Mouse (Mus musculus): ENCODE measurements at regions not wholly inside any gene's neighbourhood (a gene's known extent, or its start where the extent isn't known, plus 50 kb on each side); places are given as distances from the start of the nearest gene placed in this dataset.

DNA sequence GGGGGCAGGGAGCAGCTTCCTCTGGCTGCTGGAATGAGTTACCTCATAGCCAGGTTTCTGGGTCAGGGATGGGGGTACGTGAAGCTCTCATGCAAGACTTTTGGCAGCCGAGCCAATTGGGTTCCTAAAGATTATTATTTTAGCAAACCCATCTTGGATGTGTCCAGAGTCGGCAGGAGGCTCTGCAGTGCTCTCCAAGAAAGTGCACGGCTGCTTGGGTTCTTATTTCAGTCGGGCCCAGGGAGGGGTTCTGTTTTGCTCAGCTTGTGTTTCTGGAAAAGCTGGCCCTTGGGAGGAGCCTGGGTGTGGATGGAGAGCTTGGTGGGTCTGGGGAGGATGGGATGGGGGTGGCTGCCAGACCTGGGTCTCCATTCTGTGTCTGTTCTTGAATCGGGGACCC lies 70.8 kb downstream of the Gm26897 start:
- Histone ChIP-seq H3K4me2 (no peak overlapping the region), H3K4me1 (replicated peaks; ENCODE audit: control insufficient read depth, insufficient read depth, low read length) (no peaks in the 10 kb centered on the region; the same call in 1 of the 2 replicates), H3K27me3 (replicated peaks; ENCODE audit: control insufficient read depth, insufficient read depth, low read length) (no peaks in the 10 kb centered on the region; the same call in 1 of the 2 replicates), H3K9me3 (ENCODE audit: control insufficient read depth, low read length) (no peaks in the 10 kb centered on the region), H3K4me3 (ENCODE audit: low read depth, low read length) (no peak overlapping the region), H3K36me3 (ENCODE audit: control insufficient read depth, insufficient read depth, low read length) (no peaks in the 10 kb centered on the region), H3K27ac (ENCODE audit: low read depth, low read length) (no peak overlapping the region), H3K9ac (ENCODE audit: low read depth, low read length) (no peak overlapping the region)
- ATAC-seq (replicated peaks; ENCODE audit: low FRiP score) (no peak), DNase-seq (ENCODE audit: low spot score) (no peak)
- WGBS: 68% methylated on average over 6 of the region's 6 CpGs

GRCm38 (mm10) chr5:111805150-111805549 lies 71.4 kb downstream of the Gm26897 start:
- Histone ChIP-seq H3K27ac (ENCODE audit: low read depth, low read length) (no peak overlapping the region), H3K4me1 (replicated peaks; ENCODE audit: control insufficient read depth, insufficient read depth, low read length) (no peaks in the 10 kb centered on the region; the same call in 1 of the 2 replicates), H3K4me2 (no peak overlapping the region), H3K36me3 (ENCODE audit: control insufficient read depth, insufficient read depth, low read length) (no peaks in the 10 kb centered on the region), H3K27me3 (replicated peaks; ENCODE audit: control insufficient read depth, insufficient read depth, low read length) (no peaks in the 10 kb centered on the region; the same call in 1 of the 2 replicates), H3K4me3 (ENCODE audit: low read depth, low read length) (no peak overlapping the region), H3K9me3 (ENCODE audit: control insufficient read depth, low read length) (no peaks in the 10 kb centered on the region), H3K9ac (ENCODE audit: low read depth, low read length) (no peak overlapping the region)
- 53% methylated on average over 7 of the region's 7 CpGs for WGBS
- no peak for DNase-seq (ENCODE audit: low spot score)
- ATAC-seq (replicated peaks; ENCODE audit: low FRiP score): no peak

- WGBS: 46% methylated on average over 17 of the region's 17 CpGs
- no peak for DNase-seq (ENCODE audit: low spot score)
- no peaks in the 10 kb centered on the region; the same call in 1 of the 2 replicates for H3K27me3 ChIP-seq (replicated peaks; ENCODE audit: control insufficient read depth, insufficient read depth, low read length)
- H3K9ac ChIP-seq (ENCODE audit: low read depth, low read length): no peak overlapping the region
- H3K4me3 ChIP-seq (ENCODE audit: low read depth, low read length): no peak overlapping the region
- ATAC-seq (replicated peaks; ENCODE audit: low FRiP score): no peak
- no peaks in the 10 kb centered on the region; the same call in 1 of the 2 replicates for H3K4me1 ChIP-seq (replicated peaks; ENCODE audit: control insufficient read depth, insufficient read depth, low read length)
- H3K27ac ChIP-seq (ENCODE audit: low read depth, low read length): no peak overlapping the region
- no peaks in the 10 kb centered on the region for H3K36me3 ChIP-seq (ENCODE audit: control insufficient read depth, insufficient read depth, low read length)
- H3K4me2 ChIP-seq: no peak overlapping the region
- no peaks in the 10 kb centered on the region for H3K9me3 ChIP-seq (ENCODE audit: control insufficient read depth, low read length)
Measured at GRCm38 (mm10) chr5:111805761-111806191, 72.1 kb downstream of the Gm26897 start.

DNA sequence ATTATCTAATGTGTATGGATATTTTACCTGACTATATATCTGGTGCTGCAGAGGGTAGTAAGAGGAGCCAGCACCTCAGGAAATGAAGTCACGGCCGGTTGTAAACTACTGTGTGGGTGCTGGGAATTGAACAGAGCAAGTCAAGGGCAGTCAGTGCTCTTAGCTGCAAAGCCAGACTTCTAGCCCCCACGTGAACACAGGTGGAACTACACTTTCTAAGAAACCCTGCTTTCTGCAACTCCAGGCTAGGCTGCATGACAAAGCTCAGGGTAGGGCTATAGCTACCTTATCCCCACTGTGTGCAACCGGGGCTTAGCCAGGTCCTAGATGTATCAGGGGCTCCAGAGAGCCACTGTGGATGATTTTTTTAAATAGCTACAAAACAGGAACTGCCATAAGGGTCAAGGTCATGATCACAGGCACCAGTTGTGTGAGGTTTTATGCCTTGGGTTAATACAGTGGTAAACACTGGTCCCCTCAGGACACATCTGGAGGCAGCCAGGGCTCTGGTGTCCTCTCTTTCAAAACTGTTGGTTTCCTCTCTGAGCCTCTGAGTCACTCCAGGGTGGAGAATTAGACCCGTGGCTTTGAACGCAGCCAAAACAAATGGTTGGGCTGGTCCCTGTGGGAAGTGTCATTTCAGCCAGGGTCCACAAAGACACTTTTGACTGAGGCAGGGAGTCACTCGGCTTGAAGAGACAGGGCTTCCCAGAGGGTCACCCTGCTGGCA lies 76.5 kb downstream of the Gm26897 start:
- H3K27ac ChIP-seq (ENCODE audit: low read depth, low read length): no peak overlapping the region
- no peak overlapping the region for H3K4me2 ChIP-seq
- ATAC-seq (replicated peaks; ENCODE audit: low FRiP score): no peak
- H3K4me1 ChIP-seq (replicated peaks; ENCODE audit: control insufficient read depth, insufficient read depth, low read length): no peaks in the 10 kb centered on the region; the same call in 1 of the 2 replicates
- H3K27me3 ChIP-seq (replicated peaks; ENCODE audit: control insufficient read depth, insufficient read depth, low read length): no peaks in the 10 kb centered on the region; the same call in 1 of the 2 replicates
- H3K9me3 ChIP-seq (ENCODE audit: control insufficient read depth, low read length): no peaks in the 10 kb centered on the region
- WGBS: 28% methylated on average over 7 of the region's 7 CpGs
- no peak overlapping the region for H3K9ac ChIP-seq (ENCODE audit: low read depth, low read length)
- no peaks in the 10 kb centered on the region for H3K36me3 ChIP-seq (ENCODE audit: control insufficient read depth, insufficient read depth, low read length)
- no peak for DNase-seq (ENCODE audit: low spot score)
- no peak overlapping the region for H3K4me3 ChIP-seq (ENCODE audit: low read depth, low read length)

DNA sequence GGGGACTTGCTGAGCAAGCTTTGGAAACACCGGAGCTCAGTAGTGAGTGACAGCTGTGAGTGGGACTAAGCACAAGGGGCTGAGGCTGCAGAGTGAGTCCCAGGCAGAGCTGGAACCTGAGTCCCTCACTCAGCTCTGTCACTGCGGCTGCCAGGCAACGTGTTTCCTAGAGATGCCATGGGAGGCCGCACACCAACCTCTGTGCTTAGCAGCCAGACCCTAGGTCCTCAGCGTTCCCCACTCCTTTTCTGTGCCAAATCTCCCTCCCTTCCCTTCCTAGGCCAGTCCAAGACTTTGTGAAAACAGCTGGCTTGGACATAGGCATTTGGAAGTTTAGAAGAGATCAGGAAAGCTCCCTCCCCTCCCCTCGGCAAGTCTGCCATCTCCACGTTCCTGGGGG lies 78.9 kb downstream of the Gm26897 start:
- Histone ChIP-seq H3K27ac (ENCODE audit: low read depth, low read length) (no peak overlapping the region), H3K27me3 (replicated peaks; ENCODE audit: control insufficient read depth, insufficient read depth, low read length) (no peaks in the 10 kb centered on the region), H3K4me3 (ENCODE audit: low read depth, low read length) (no peak overlapping the region), H3K4me1 (replicated peaks; ENCODE audit: control insufficient read depth, insufficient read depth, low read length) (no peaks in the 10 kb centered on the region), H3K36me3 (ENCODE audit: control insufficient read depth, insufficient read depth, low read length) (no peaks in the 10 kb centered on the region), H3K9me3 (ENCODE audit: control insufficient read depth, low read length) (no peaks in the 10 kb centered on the region), H3K9ac (ENCODE audit: low read depth, low read length) (no peak overlapping the region), H3K4me2 (no peak overlapping the region)
- WGBS: 56% methylated on average over 7 of the region's 7 CpGs
- DNase-seq (ENCODE audit: low spot score) (no peak), ATAC-seq (replicated peaks; ENCODE audit: low FRiP score) (no peak)

- Histone ChIP-seq H3K36me3 (ENCODE audit: control insufficient read depth, insufficient read depth, low read length) (no peaks in the 10 kb centered on the region), H3K9ac (ENCODE audit: low read depth, low read length) (no peak overlapping the region), H3K4me1 (replicated peaks; ENCODE audit: control insufficient read depth, insufficient read depth, low read length) (no peaks in the 10 kb centered on the region), H3K27me3 (replicated peaks; ENCODE audit: control insufficient read depth, insufficient read depth, low read length) (no peaks in the 10 kb centered on the region), H3K9me3 (ENCODE audit: control insufficient read depth, low read length) (no peaks in the 10 kb centered on the region), H3K4me3 (ENCODE audit: low read depth, low read length) (no peak overlapping the region), H3K4me2 (no peak overlapping the region), H3K27ac (ENCODE audit: low read depth, low read length) (no peak overlapping the region)
- ATAC-seq (replicated peaks; ENCODE audit: low FRiP score): no peak
- no peak for DNase-seq (ENCODE audit: low spot score)
- 79% methylated on average over 6 of the region's 6 CpGs for WGBS
Measured at GRCm38 (mm10) chr5:111813090-111813753, 79.5 kb downstream of the Gm26897 start.

DNA sequence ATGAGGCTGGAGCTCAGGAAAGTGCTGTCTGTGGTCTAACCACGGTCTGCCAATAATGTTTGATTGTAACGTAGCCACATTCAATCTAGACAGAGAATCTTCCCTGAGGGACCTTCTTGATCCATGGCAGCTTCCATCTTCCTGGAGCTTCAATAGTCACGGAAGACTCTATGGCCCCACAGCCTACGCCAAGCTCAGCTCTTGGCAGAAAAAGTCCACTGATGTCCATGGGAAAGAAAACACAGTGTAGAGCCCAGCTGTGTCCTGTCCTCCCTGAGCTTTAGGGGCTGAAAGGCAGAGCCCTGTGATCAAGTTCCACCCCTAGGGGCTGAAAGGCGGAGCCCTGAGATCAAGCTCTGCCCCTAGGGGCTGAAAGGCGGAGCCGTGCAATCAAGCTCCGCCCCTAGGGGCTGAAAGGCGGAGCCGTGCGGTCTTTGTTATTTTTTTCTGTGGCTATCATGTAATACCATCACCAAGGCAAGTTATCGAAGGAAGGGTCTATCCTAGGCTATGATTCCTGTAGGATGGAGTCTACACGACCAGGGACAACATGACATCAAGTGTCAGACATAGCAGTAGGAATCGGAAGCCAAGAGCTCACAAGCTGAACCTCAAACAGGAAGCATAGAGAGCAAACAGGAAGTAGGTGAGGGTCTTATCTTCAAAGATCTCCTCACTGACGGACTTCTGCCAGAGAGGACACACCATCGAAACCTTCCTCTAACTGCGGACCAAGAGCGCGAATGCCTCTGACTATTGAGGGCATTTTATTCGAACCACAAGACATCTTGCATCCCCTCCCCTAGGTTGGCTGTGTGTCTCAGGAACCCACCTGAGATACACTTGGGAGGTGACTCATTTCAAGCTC lies 81.4 kb downstream of the Gm26897 start:
- WGBS: 59% methylated on average over 20 of the region's 20 CpGs
- DNase-seq (ENCODE audit: low spot score) (no peak), ATAC-seq (replicated peaks; ENCODE audit: low FRiP score) (no peak)
- Histone ChIP-seq H3K9me3 (ENCODE audit: control insufficient read depth, low read length) (no peaks in the 10 kb centered on the region), H3K9ac (ENCODE audit: low read depth, low read length) (no peak overlapping the region), H3K4me1 (replicated peaks; ENCODE audit: control insufficient read depth, insufficient read depth, low read length) (no peaks in the 10 kb centered on the region), H3K27ac (ENCODE audit: low read depth, low read length) (no peak overlapping the region), H3K4me3 (ENCODE audit: low read depth, low read length) (no peak overlapping the region), H3K27me3 (replicated peaks; ENCODE audit: control insufficient read depth, insufficient read depth, low read length) (no peaks in the 10 kb centered on the region), H3K4me2 (no peak overlapping the region), H3K36me3 (ENCODE audit: control insufficient read depth, insufficient read depth, low read length) (no peaks in the 10 kb centered on the region)

GRCm38 (mm10) chr5:111820963-111821362 lies 87.2 kb downstream of the Gm26897 start:
- no peaks in the 10 kb centered on the region for H3K9me3 ChIP-seq (ENCODE audit: control insufficient read depth, low read length)
- no peak overlapping the region for H3K9ac ChIP-seq (ENCODE audit: low read depth, low read length)
- no peak overlapping the region for H3K4me3 ChIP-seq (ENCODE audit: low read depth, low read length)
- no peaks in the 10 kb centered on the region for H3K36me3 ChIP-seq (ENCODE audit: control insufficient read depth, insufficient read depth, low read length)
- H3K4me1 ChIP-seq (replicated peaks; ENCODE audit: control insufficient read depth, insufficient read depth, low read length): no peaks in the 10 kb centered on the region
- ATAC-seq (replicated peaks; ENCODE audit: low FRiP score): no peak
- no peak overlapping the region for H3K27ac ChIP-seq (ENCODE audit: low read depth, low read length)
- no peak overlapping the region for H3K4me2 ChIP-seq
- DNase-seq (ENCODE audit: low spot score): no peak
- H3K27me3 ChIP-seq (replicated peaks; ENCODE audit: control insufficient read depth, insufficient read depth, low read length): no peaks in the 10 kb centered on the region
- WGBS: 87% methylated on average over 9 of the region's 9 CpGs

Data from liver, embryonic 11.5 days (tissue).